Mouse (Mus musculus) liver, postnatal 0 days (tissue): ENCODE results near the gene Cdk18. TPM values are rescaled to one million over a fixed set of nuclear protein-coding genes. Genes with fewer than 3 reads are reported as not detected.
"Not testable (repeated sequence)": the region's sequence is repeated elsewhere in the genome, so short reads cannot be mapped to it uniquely, and the experiment has no call there.

Experiments used
- ATAC-seq: fragments of 200-750 bp; cut with Nextera tagmentation; 2 replicates; pipeline ENCODE4 v1.8.0; 2017; ENCODE audit warnings: mild to moderate bottlenecking, moderate library complexity
- DNase-seq: peaks from one replicate; pipeline ENCODE4 v3.0.0-alpha.2; 2016
- H3K27ac ChIP-seq: fragments of 300-500 bp; sonication (generic); 2 replicates; pipeline ENCODE4 v1.5.1; 2014; ENCODE audit warnings: antibody characterized with exemption, moderate library complexity, mild to moderate bottlenecking, low read depth
- H3K27me3 ChIP-seq: fragments of 300-500 bp; sonication (generic); 2 replicates; pipeline ENCODE4 v1.6.1; 2014; ENCODE audit warnings: low read length, control low read depth, mixed read lengths; ENCODE audit not compliant: insufficient read depth
- H3K36me3 ChIP-seq: fragments of 300-500 bp; sonication (generic); replicated peaks from 2 replicates; pipeline ENCODE4 v1.6.1; 2014; ENCODE audit warnings: mild to moderate bottlenecking, control low read depth, low read length, moderate library complexity, mixed read lengths; ENCODE audit not compliant: insufficient read depth
- H3K4me1 ChIP-seq: fragments of 300-500 bp; sonication (generic); 2 replicates; pipeline ENCODE4 v1.6.1; 2014; ENCODE audit warnings: antibody characterized with exemption, mild to moderate bottlenecking, control low read depth; ENCODE audit not compliant: insufficient read depth
- H3K4me2 ChIP-seq: fragments of 300-500 bp; sonication (generic); 2 replicates; pipeline ENCODE4 v1.6.1; 2014; ENCODE audit warnings: low read depth, mild to moderate bottlenecking, low read length, moderate library complexity, mixed read lengths
- H3K4me3 ChIP-seq: fragments of 300-500 bp; sonication (generic); 2 replicates; pipeline ENCODE4 v1.5.1; 2014; ENCODE audit warnings: low read depth, low read length
- H3K9ac ChIP-seq: fragments of 300-500 bp; sonication (generic); replicated peaks from 2 replicates; pipeline ENCODE4 v1.6.1; 2014; ENCODE audit warnings: mild to moderate bottlenecking, moderate library complexity
- H3K9me3 ChIP-seq: fragments of 300-500 bp; sonication (generic); 2 replicates; pipeline ENCODE4 v1.6.1; 2016; ENCODE audit warnings: mild to moderate bottlenecking, control low read depth, low read length, mixed read lengths
- CTCF ChIP-seq: sonication (generic); IDR thresholded peaks from 2 replicates; pipeline ENCODE4 v1.5.1; 2016; ENCODE audit warnings: antibody characterized with exemption, low read depth
- EP300 ChIP-seq: IDR thresholded peaks from 2 replicates; pipeline ENCODE4 v1.6.1; 2016; ENCODE audit warnings: antibody characterized with exemption, low read depth, mild to moderate bottlenecking
- WGBS: fragments of 180-500 bp; shearing (Covaris S2); extraction: QIAGEN DNeasy Blood & Tissue Kit; methylation state at CpG from one replicate; pipeline ENCODE4 v1.1.7; 2014; ENCODE audit not compliant: insufficient replicate concordance; 5-methylcytosine and 5-hydroxymethylcytosine counted together
- polyA plus RNA-seq: library from polyadenylated mRNA; unstranded; fragments of >200 nt; fragmentation: Nextera tagmentation; extraction: Ambion mirVana; gene quantifications from 2 replicates; pipeline ENCODE4 v1.2.1, GENCODE M21; 2015

The Cdk18 gene
- polyA plus RNA-seq, 1 experiment from 2014 or later, result 3.5 TPM

DNA sequence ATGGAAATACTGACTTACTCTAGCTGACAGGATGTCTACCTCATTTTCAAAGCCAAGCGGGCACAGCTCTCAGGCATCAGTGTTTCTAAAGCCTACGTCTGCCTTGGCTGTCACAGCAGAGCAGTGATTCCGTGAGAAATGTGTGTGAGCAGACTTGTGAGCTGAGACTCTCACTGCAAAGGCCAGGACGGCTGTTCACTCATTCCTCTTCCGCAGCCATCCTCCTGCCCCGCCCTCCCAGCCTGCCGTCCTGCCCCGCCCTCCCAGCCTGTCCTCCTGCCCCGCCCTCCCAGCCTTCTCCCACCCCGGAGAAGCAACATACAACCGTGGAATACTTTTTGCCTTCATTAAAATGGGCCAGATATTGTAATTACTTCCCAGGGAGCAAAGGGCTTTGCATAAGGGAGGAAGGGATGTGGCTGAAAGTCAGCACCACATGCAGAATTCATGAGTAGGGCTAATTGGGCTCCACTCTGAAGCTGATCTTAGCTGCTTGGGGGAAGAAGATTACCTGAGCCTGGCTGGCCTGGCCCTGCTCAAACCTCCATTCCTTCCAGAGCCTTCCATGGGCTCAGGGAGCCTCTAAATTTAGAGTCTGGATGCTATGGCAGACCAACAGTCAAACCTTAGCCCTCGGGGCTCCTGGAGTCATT lies 28.8 kb upstream of the Cdk18 start:
- Histone ChIP-seq H3K9ac (no peak overlapping the region), H3K4me1 (no peaks in the 10 kb centered on the region), H3K36me3 (no peaks in the 10 kb centered on the region), H3K27me3 (peaks cover 10% of the 10 kb centered on the region; the same call in 1 of the 2 replicates), H3K4me2 (peak overlapping the region; percentile 26; the same call in 1 of the 2 replicates), H3K9me3 (no peaks in the 10 kb centered on the region), H3K4me3 (no peak overlapping the region), H3K27ac (no peak overlapping the region)
- ATAC-seq, result no peak
- no peak for TF ChIP-seq CTCF
- no peak for TF ChIP-seq EP300
- WGBS, result 9% methylated on average over 12 of the region's 12 CpGs
- DNase-seq, result no peak

DNA sequence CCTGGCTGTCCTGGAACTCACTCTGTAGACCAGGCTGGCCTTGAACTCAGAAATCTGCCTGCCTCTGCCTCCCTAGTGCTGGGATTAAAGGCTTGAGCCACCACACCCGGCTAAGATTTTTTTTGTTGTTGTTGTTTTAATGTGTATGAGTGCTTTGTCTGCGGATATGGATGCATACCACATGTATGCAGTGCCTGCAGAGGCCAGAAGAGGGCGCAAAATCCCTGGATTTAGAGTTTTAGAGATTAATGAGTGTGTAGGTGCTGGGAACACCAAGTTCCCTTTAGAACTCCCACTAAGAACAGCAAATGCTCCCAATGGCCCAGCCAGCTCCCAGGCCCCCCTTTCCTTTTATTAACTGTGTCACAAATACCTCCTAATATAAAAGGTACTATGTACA lies 26.4 kb upstream of the Cdk18 start:
- no peak overlapping the region for H3K27ac ChIP-seq
- ATAC-seq, result no peak
- H3K9ac ChIP-seq, result no peak overlapping the region
- peaks cover 13% of the 10 kb centered on the region; the same call in 1 of the 2 replicates for H3K27me3 ChIP-seq
- no peak overlapping the region for H3K4me2 ChIP-seq
- DNase-seq, result no peak
- peak; percentile 65 for TF ChIP-seq CTCF
- no peak for TF ChIP-seq EP300
- H3K4me3 ChIP-seq, result no peak overlapping the region
- no peaks in the 10 kb centered on the region for H3K4me1 ChIP-seq
- no peaks in the 10 kb centered on the region for H3K9me3 ChIP-seq
- H3K36me3 ChIP-seq, result no peaks in the 10 kb centered on the region
- WGBS, result 55% methylated on average over 3 of the region's 3 CpGs

DNA sequence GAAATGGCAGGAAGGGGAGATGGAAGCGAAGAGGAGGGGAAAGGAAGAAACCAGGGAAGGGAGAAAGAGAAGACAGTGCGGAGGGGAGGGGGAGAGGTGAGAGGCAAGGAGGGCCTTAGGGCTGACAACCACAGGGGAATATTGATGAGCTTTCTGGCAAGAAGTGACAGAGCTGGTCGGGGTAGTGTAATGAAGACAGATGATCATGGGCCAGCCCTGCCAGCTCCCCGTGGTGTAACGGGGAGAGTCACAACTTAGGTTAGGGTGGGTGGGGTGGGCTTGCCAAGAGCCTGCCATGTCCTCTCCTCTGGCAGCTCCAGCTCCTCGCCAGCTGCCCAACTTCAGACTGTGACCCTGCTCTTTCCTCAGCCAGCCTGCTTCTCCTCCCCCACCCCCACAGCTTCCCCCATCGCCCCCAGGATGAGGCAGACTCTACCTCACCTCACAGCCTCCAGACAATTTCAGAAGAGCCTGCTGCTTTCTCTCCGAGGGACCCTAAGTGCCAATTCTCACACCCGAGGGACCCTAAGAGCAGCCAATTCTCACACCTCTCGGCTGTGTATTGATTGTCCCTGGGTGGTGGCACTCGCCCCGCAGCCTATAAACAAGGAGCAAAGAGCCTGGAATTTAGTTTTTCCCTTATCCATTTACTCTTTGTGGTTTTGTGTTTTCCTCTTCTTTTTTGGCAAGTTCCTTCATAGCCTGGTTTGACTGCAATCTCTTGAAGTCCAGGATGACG lies 25.5 kb upstream of the Cdk18 start:
- Histone ChIP-seq H3K4me3 (no peak overlapping the region), H3K9ac (no peak overlapping the region), H3K36me3 (no peaks in the 10 kb centered on the region), H3K27ac (no peak overlapping the region), H3K4me2 (no peak overlapping the region), H3K27me3 (peaks cover 13% of the 10 kb centered on the region; the same call in 1 of the 2 replicates), H3K4me1 (no peaks in the 10 kb centered on the region), H3K9me3 (no peaks in the 10 kb centered on the region)
- WGBS, result 33% methylated on average over 13 of the region's 13 CpGs
- DNase-seq (no peak), ATAC-seq (no peak)
- TF ChIP-seq EP300 (no peak), CTCF (no peak)

DNA sequence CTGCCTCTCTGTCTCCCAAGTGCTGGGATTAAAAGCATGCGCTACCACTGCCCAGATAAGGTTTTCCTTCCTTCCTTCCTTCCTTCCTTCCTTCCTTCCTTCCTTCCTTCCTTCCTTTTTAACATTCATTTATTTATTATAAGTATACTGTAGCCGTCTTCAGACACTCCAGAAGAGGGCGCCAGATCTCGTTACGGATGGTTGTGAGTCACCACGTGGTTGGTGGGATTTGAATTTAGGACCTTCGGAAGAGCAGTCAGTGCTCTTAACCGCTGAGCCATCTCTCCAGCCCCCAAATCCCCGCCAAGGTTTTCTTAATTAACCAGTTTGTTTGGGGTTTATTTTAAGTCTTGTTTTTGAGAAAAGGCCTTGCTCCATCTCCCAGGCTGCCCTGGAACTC lies 23.1 kb upstream of the Cdk18 start:
- not testable (repeated sequence) for H3K36me3 ChIP-seq, H3K4me3 ChIP-seq, ATAC-seq, H3K9me3 ChIP-seq, H3K4me1 ChIP-seq, DNase-seq, H3K9ac ChIP-seq, H3K4me2 ChIP-seq, H3K27ac ChIP-seq
- TF ChIP-seq CTCF, result peak; percentile 33
- peaks cover 20% of the 10 kb centered on the region for H3K27me3 ChIP-seq
- WGBS, result 40% methylated on average over 9 of the region's 9 CpGs

DNA sequence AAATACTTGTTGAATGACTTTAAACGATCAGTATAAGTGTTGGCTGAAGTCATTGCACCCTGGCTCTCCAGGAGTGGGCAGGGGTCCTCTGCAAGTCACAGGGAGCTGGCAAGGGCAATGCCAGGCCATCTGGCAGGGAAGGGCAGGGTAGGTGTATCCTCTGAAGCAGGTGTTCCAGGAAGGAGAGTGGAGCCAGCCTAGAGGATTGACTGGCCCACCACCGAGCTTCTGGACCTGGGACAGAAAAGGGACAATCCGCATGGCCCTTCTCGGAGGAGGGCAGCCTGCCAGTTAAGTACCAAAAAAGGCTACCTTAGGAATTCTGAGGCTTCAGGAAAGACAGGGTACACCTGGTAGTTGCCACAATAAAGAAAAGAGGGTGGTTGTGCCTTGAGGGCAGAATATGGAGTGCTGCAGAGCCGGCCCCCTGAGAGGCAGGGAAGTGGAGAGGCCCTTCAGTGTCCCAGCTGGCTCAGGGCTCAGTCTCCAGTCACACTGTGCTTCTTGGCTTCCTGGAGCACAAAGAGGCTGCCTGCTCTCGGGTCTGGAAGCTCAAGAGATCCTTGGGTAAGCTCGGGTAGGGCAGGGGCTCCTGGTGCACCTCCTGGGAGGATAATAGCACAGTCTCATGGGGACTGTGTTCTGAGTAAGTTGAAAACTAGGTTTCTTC lies 21.9 kb upstream of the Cdk18 start:
- Histone ChIP-seq H3K36me3 (no peaks in the 10 kb centered on the region), H3K4me1 (no peaks in the 10 kb centered on the region), H3K27ac (no peak overlapping the region), H3K4me3 (no peak overlapping the region), H3K9ac (no peak overlapping the region), H3K4me2 (no peak overlapping the region), H3K9me3 (no peaks in the 10 kb centered on the region), H3K27me3 (peaks cover 21% of the 10 kb centered on the region)
- DNase-seq (no peak), ATAC-seq (no peak)
- 58% methylated on average over 7 of the region's 7 CpGs for WGBS
- TF ChIP-seq EP300 (no peak), CTCF (no peak)

DNA sequence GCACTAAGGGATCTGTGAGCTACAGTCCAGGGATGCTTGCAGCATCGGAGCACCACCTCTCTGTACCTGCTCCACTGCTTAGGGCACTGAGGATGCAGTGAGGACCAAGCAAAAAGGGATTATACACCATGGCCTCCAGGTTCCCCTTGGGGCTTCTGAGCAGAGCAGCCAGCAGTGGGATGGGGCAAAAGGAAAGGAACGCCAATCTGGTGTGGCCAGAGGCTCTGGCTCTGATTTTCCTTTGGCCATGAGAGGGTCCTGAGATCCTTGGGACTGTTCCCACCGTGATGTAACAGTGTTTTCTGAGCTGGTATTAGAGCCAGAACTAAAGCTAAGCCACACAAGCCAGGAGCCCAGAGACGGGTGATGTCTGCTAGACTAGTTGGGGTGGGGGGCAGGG lies 20.2 kb upstream of the Cdk18 start:
- Histone ChIP-seq H3K36me3 (no peaks in the 10 kb centered on the region), H3K9ac (no peak overlapping the region), H3K4me2 (no peak overlapping the region), H3K27ac (no peak overlapping the region), H3K27me3 (peaks cover 21% of the 10 kb centered on the region), H3K9me3 (no peaks in the 10 kb centered on the region), H3K4me3 (no peak overlapping the region), H3K4me1 (no peaks in the 10 kb centered on the region)
- WGBS, result 53% methylated on average over 4 of the region's 4 CpGs
- TF ChIP-seq EP300 (no peak), CTCF (no peak)
- ATAC-seq (no peak), DNase-seq (no peak)
